Mouse (Mus musculus): Measurements from ENCODE around the gene Sh3bp4. TPM values are rescaled to one million over a fixed set of nuclear protein-coding genes. Genes with fewer than 3 reads are reported as not detected.

Sh3bp4 gene
- total and polyA plus RNA-seq, 3 experiments: not detected

GRCm38 (mm10) chr1:89041290-89041689 lies 28.9 kb upstream of the Sh3bp4 start:
- Histone ChIP-seq H3K79me2 (replicated peaks; ENCODE audit: control insufficient read depth, extremely low read depth, insufficient read depth, poor library complexity, severe bottlenecking) (no peaks in the 10 kb centered on the region), H3K27ac (ENCODE audit: insufficient read depth, low read depth) (no peak overlapping the region), H3K9me3 (replicated peaks; ENCODE audit: low read length) (peaks cover 73% of the 10 kb centered on the region), H3K9ac (ENCODE audit: insufficient read depth, low read depth) (no peak overlapping the region), H3K27me3 (replicated peaks) (no peaks in the 10 kb centered on the region), H3K4me1 (ENCODE audit: control insufficient read depth in 1 of 2, insufficient read depth in 2 of 2) (no peaks in the 10 kb centered on the region), H3K4me3 (replicated peaks in 1 of 3; ENCODE audit: low read depth in 2 of 3, low read length in 2 of 3, poor library complexity in 1 of 3) (no peak overlapping the region), H3K4me2 (ENCODE audit: insufficient read depth, low read depth, poor library complexity, severe bottlenecking) (no peak overlapping the region), H3K36me3 (replicated peaks in 1 of 2; ENCODE audit: control insufficient read depth in 1 of 2, insufficient read depth in 1 of 2, low read length in 1 of 2) (no peaks in the 10 kb centered on the region)
- dilution Hi-C loops (cut with MboI; ENCODE audit: extremely low pct_ligation_motif_present, extremely low pct_unique_long_range_greater_than_20kb, low sequenced_read_pairs): no loop called here
- no peak for DNase-seq (ENCODE audit: extremely low read depth)
- TF ChIP-seq POLR2A (IDR thresholded peaks at IDR 0.05; ENCODE audit: low read depth, low read length): no peak
- TF ChIP-seq MYC (IDR thresholded peaks at IDR 0.05; ENCODE audit: low read depth, low read length): no peak
- TF ChIP-seq NRF1 (IDR thresholded peaks at IDR 0.05; ENCODE audit: low read depth, low read length): no peak
- no peak for TF ChIP-seq CHD1 (IDR thresholded peaks at IDR 0.05; ENCODE audit: low read depth, low read length)
- TF ChIP-seq ZNF384 (IDR thresholded peaks at IDR 0.05; ENCODE audit: low read depth, low read length): no peak
- TF ChIP-seq MAX (IDR thresholded peaks at IDR 0.05; ENCODE audit: low read length): no peak
- TF ChIP-seq MEF2A (IDR thresholded peaks at IDR 0.05; ENCODE audit: borderline replicate concordance, low read depth, low read length): no peak
- TF ChIP-seq ZC3H11A (IDR thresholded peaks at IDR 0.05; ENCODE audit: low read depth, low read length): no peak
- TF ChIP-seq POLR2AphosphoS2 (IDR thresholded peaks at IDR 0.05; ENCODE audit: low read depth, low read length): no peak
- no peak for TF ChIP-seq CTCF (conservative IDR thresholded peaks at IDR 0.05 in 1 of 2, IDR thresholded peaks at IDR 0.05 in 1 of 2; ENCODE audit: low read depth in 2 of 2, low read length in 2 of 2)
- no peak for TF ChIP-seq USF2 (conservative IDR thresholded peaks at IDR 0.05; ENCODE audit: low read depth, low read length)
- TF ChIP-seq RCOR1 (conservative IDR thresholded peaks at IDR 0.05; ENCODE audit: low read depth, low read length): no peak
- no peak for TF ChIP-seq TBP (conservative IDR thresholded peaks at IDR 0.05; ENCODE audit: low read depth, low read length)
- no peak for TF ChIP-seq ELF1 (IDR thresholded peaks at IDR 0.05; ENCODE audit: low read depth, low read length)
- in situ Hi-C loops (cut with MboI; ENCODE audit: low pct_ligation_motif_present, low pct_unique_long_range_greater_than_20kb, low sequenced_read_pairs): no loop called here

- TF ChIP-seq USF1 (IDR thresholded peaks at IDR 0.05; ENCODE audit: low read depth, low read length) (no peak), ZKSCAN1 (IDR thresholded peaks at IDR 0.05; ENCODE audit: borderline replicate concordance, low read depth, low read length) (no peak), MYC (IDR thresholded peaks at IDR 0.05; ENCODE audit: low read depth, low read length) (no peak), PAX5 (IDR thresholded peaks at IDR 0.05; ENCODE audit: low read length) (no peak), MAX (IDR thresholded peaks at IDR 0.05; ENCODE audit: low read length) (no peak), ZNF384 (IDR thresholded peaks at IDR 0.05; ENCODE audit: low read depth, low read length) (no peak), ZMIZ1 (IDR thresholded peaks at IDR 0.05; ENCODE audit: low read depth, low read length) (no peak)
- no peaks in the 10 kb centered on the region for H3K4me1 ChIP-seq (ENCODE audit: control insufficient read depth in 1 of 2, insufficient read depth in 2 of 2)
- no peaks in the 10 kb centered on the region for H3K79me2 ChIP-seq (replicated peaks; ENCODE audit: control insufficient read depth, extremely low read depth, insufficient read depth, poor library complexity, severe bottlenecking)
- H3K36me3 ChIP-seq (replicated peaks in 1 of 2; ENCODE audit: control insufficient read depth in 1 of 2, insufficient read depth in 1 of 2, low read length in 1 of 2): no peaks in the 10 kb centered on the region
- H3K27me3 ChIP-seq (replicated peaks): no peaks in the 10 kb centered on the region
- dilution Hi-C loops (cut with MboI; ENCODE audit: extremely low pct_ligation_motif_present, extremely low pct_unique_long_range_greater_than_20kb, low sequenced_read_pairs): no loop called here
- H3K9me3 ChIP-seq (replicated peaks; ENCODE audit: low read length): peaks cover 73% of the 10 kb centered on the region
- H3K9ac ChIP-seq (ENCODE audit: insufficient read depth, low read depth): no peak overlapping the region
- no peak overlapping the region for H3K27ac ChIP-seq (ENCODE audit: insufficient read depth, low read depth)
- no peak overlapping the region for H3K4me3 ChIP-seq (replicated peaks in 1 of 3; ENCODE audit: low read depth in 2 of 3, low read length in 2 of 3, poor library complexity in 1 of 3)
- DNase-seq (ENCODE audit: extremely low read depth): no peak
- H3K4me2 ChIP-seq (ENCODE audit: insufficient read depth, low read depth, poor library complexity, severe bottlenecking): no peak overlapping the region
- in situ Hi-C loops (cut with MboI; ENCODE audit: low pct_ligation_motif_present, low pct_unique_long_range_greater_than_20kb, low sequenced_read_pairs): no loop called here
Observed at GRCm38 (mm10) chr1:89042081-89042480, 28.1 kb upstream of the Sh3bp4 start.
